Mouse (Mus musculus) urinary bladder, postnatal 14 days (tissue): ENCODE measurements around the gene Cbarp.

ENCODE experiments used
- DNase-seq: peaks from one replicate; pipeline ENCODE4 v3.0.0; 2021; ENCODE audit warnings: low spot score

The Cbarp gene

GRCm38 (mm10) chr10:80123932-80124562 is 16.6 kb downstream of the Cbarp start:
- DNase-seq: no peak

GRCm38 (mm10) chr10:80121639-80122038 is 19.0 kb downstream of the Cbarp start:
- DNase-seq: no peak

- DNase-seq: no peak
These were observed 20.5 kb downstream of the Cbarp start for GRCm38 (mm10) chr10:80120146-80120545.

GRCm38 (mm10) chr10:80118552-80118951 is 22.1 kb downstream of the Cbarp start:
- DNase-seq: no peak

GRCm38 (mm10) chr10:80117736-80118135 is 22.9 kb downstream of the Cbarp start:
- DNase-seq: no peak

- DNase-seq: peak; percentile 53
These were observed 23.5 kb downstream of the Cbarp start for GRCm38 (mm10) chr10:80116927-80117691.

- peak; percentile 18 for DNase-seq
These were observed 24.1 kb downstream of the Cbarp start for GRCm38 (mm10) chr10:80116563-80116926.

- no peak for DNase-seq
These were observed 24.7 kb downstream of the Cbarp start for GRCm38 (mm10) chr10:80115944-80116335.

- DNase-seq: peak; percentile 100
These were observed 25.2 kb downstream of the Cbarp start, which contains the start of gene Stk11 for GRCm38 (mm10) chr10:80115290-80115943. TSS of gene Stk11 (plus strand) at chr10:80115803.

- peak; percentile 95 for DNase-seq
These were observed 26.0 kb downstream of the Cbarp start for GRCm38 (mm10) chr10:80114341-80115284.

- DNase-seq: no peak
These were observed 33.0 kb downstream of the Cbarp start for GRCm38 (mm10) chr10:80107678-80108077.

- DNase-seq: peak; percentile 70
These were observed 34.7 kb downstream of the Cbarp start for GRCm38 (mm10) chr10:80105926-80106325.

GRCm38 (mm10) chr10:80105460-80105859 is 35.2 kb downstream of the Cbarp start, which contains the start of gene Sbno2:
TSS of gene Sbno2 (minus strand) at chr10:80105571.
- no peak for DNase-seq

- no peak for DNase-seq
These were observed 36.5 kb downstream of the Cbarp start for GRCm38 (mm10) chr10:80104181-80104580.

GRCm38 (mm10) chr10:80103032-80103431 is 37.6 kb downstream of the Cbarp start:
- DNase-seq: no peak

- DNase-seq: peak; percentile 89
These were observed 38.3 kb downstream of the Cbarp start for GRCm38 (mm10) chr10:80102216-80102915.

GRCm38 (mm10) chr10:80100982-80101381 is 39.7 kb downstream of the Cbarp start:
- DNase-seq: peak; percentile 57

GRCm38 (mm10) chr10:80098630-80099029 is 42.0 kb downstream of the Cbarp start:
- DNase-seq: no peak

- DNase-seq: peak; percentile 56
These were observed 43.4 kb downstream of the Cbarp start for GRCm38 (mm10) chr10:80097275-80097674.

- peak; percentile 41 for DNase-seq
These were observed 45.1 kb downstream of the Cbarp start for GRCm38 (mm10) chr10:80095547-80095946.

- DNase-seq: no peak
These were observed 46.0 kb downstream of the Cbarp start for GRCm38 (mm10) chr10:80094684-80095083.
